Mouse (Mus musculus): Measurements from ENCODE around the gene Ngb. TPM values are rescaled to one million over a fixed set of nuclear protein-coding genes. Genes with fewer than 3 reads are reported as not detected.

Ngb gene
- 0.36 and 0.48 TPM in 2 replicates for polyA plus RNA-seq (2012; rRNA removed)

DNA sequence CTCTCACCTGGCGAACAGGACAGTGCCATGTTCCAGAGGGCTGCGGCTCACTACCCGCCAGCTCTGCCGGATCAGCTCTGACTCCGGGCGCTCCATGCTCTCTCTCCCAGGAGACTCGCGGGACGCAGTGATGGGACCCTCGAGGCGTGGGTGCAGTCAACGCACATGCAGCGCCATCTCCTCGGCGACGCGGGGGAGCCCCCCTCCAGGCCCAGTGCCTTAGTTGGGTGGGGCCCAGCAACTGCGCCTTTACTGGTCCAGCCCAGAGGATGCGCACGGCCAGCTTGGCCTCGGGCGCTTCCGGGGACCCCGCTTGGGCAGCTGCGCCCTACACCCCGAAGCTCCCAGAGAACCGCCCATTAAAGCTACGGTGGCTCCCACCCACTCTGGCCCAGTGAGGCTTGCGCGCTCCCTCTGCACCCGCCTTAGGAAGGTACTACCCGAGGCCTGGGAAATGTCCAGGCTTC is at the start of gene Ngb:
Gene Ngb (minus strand): TSS at position 375 of the 467 bp plus-strand sequence.

DNA sequence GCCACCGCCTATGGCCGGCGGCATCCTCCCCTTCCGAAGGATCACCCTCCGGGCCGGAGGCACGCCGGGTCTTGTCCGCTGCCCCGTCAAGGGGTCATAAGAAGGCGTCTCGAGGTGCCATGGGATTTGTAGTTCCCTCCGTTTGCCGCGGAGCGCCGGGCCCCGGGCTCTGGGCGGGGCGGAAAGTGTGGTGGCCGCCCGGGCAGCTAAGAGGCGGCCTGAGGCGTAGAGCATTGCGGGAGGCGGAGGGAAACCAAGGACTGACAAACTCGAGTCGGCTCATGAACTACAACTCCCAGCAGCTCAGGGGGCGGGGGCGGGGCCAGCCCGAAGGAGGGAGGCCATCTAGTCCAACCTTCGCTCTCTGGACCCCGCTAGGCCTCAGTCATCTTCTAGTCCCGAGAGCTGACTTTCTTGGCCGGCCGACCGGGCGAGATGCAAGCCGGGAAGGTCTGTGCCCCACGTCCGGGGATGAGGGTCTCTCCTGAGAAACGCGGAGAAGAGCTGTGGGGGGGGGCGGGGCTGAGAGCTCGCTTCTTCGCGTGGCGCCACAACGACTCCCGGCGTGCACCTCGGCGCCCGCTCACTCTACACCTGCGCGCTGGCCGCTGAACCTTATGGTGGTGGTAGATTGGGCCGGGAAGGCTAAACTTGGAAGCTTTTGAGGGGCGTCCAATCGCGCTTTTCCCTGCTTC is 45.2 kb upstream of the Ngb start, which contains the start of gene Pomt2:
Gene Pomt2 (minus strand): TSS at position 574 of the 695 bp plus-strand sequence.

GRCm38 (mm10) chr12:87146966-87147365 is 44.6 kb upstream of the Ngb start, which contains the start of gene Gstz1:
TSS of gene Gstz1 (plus strand) at chr12:87147165.

Other genes with a start within 250 kb of the Ngb start
- 34.0 and 38.6 TPM in 2 replicates for gene Irf2bpl, start 217.7 kb downstream of the Ngb start, polyA plus RNA-seq (2012; rRNA removed)
- 40.0 TPM in 2 replicates for gene Cipc, start 155.5 kb downstream of the Ngb start, polyA plus RNA-seq (2012; rRNA removed)
- gene Zdhhc22, start 112.1 kb downstream of the Ngb start, polyA plus RNA-seq (2012; rRNA removed), result 0.43 and 1.6 TPM in 2 replicates
- 0.85 and 1.5 TPM in 2 replicates for gene Tmem63c, start 81.2 kb downstream of the Ngb start, polyA plus RNA-seq (2012; rRNA removed)
- 47.9 and 60.7 TPM in 2 replicates for gene Gstz1, start 44.6 kb upstream of the Ngb start, polyA plus RNA-seq (2012; rRNA removed)
- gene Pomt2, start 45.4 kb upstream of the Ngb start, polyA plus RNA-seq (2012; rRNA removed), result 10.2 and 15.2 TPM in 2 replicates
- 0.48 and 0.79 TPM in 2 replicates for gene Samd15, start 97.2 kb upstream of the Ngb start, polyA plus RNA-seq (2012; rRNA removed)
- 5.9 and 8.2 TPM in 2 replicates for gene Tmed8, start 97.9 kb upstream of the Ngb start, polyA plus RNA-seq (2012; rRNA removed)
- 2.6 and 3.1 TPM in 2 replicates for gene Noxred1, start 136.2 kb upstream of the Ngb start, polyA plus RNA-seq (2012; rRNA removed)
- 39.8 and 57.9 TPM in 2 replicates for gene Vipas39, start 163.7 kb upstream of the Ngb start, polyA plus RNA-seq (2012; rRNA removed)
- 212 and 268 TPM in 2 replicates for gene Ahsa1, start 163.9 kb upstream of the Ngb start, polyA plus RNA-seq (2012; rRNA removed)
- gene Ism2, start 197.2 kb upstream of the Ngb start, polyA plus RNA-seq (2012; rRNA removed), result 0.80 and 2.1 TPM in 2 replicates

Measured in central nervous system, embryonic 11.5 days (tissue).